Mouse (Mus musculus): ENCODE data around the gene Plcd1. TPM values are rescaled to one million over a fixed set of nuclear protein-coding genes. Genes with fewer than 3 reads are reported as not detected.

Plcd1 gene
- total and polyA plus RNA-seq, 3 experiments: 0.36 TPM; not detected in 2

- no peaks in the 10 kb centered on the region for H3K9me3 ChIP-seq (replicated peaks; ENCODE audit: insufficient read depth, low read length)
- H3K9ac ChIP-seq (ENCODE audit: control insufficient read depth, low read depth, low read length, poor library complexity, severe bottlenecking): no peak overlapping the region
- no peaks in the 10 kb centered on the region; a peak in 1 of 4 replicates for H3K27me3 ChIP-seq (ENCODE audit: control insufficient read depth in 1 of 2, insufficient read depth in 2 of 2, low read length in 2 of 2)
- no peaks in the 10 kb centered on the region for H3K79me2 ChIP-seq (ENCODE audit: control insufficient read depth, insufficient read depth, low read length, poor library complexity)
- 0 out of 4 replicates have a peak, but pooled peaks cover 0 to 5% of the 10 kb centered on the region in 2 experiments for H3K4me1 ChIP-seq (ENCODE audit: control insufficient read depth in 1 of 2, insufficient read depth in 2 of 2, low read length in 2 of 2)
- no peak overlapping the region for H3K4me3 ChIP-seq (ENCODE audit: control insufficient read depth in 1 of 2, insufficient read depth in 1 of 2, low read depth in 2 of 2, low read length in 2 of 2)
- no peak overlapping the region for H3K27ac ChIP-seq (ENCODE audit: control insufficient read depth, low read depth, low read length)
- no peak for DNase-seq (ENCODE audit: low read depth, low spot score)
- TF ChIP-seq MXI1 (IDR thresholded peaks at IDR 0.05; ENCODE audit: low read depth, low read length): no peak
- TF ChIP-seq EP300 (IDR thresholded peaks at IDR 0.05; ENCODE audit: low read depth in 1 of 2, low read length in 2 of 2): no peak
- TF ChIP-seq MYB (IDR thresholded peaks at IDR 0.05; ENCODE audit: low read depth, low read length): no peak
- no peak for TF ChIP-seq ELF1 (IDR thresholded peaks at IDR 0.05; ENCODE audit: low read depth, low read length)
- TF ChIP-seq ZMIZ1 (IDR thresholded peaks at IDR 0.05; ENCODE audit: low read depth, low read length): no peak
- TF ChIP-seq GABPA (IDR thresholded peaks at IDR 0.05; ENCODE audit: low read depth, low read length): no peak
- no peak for TF ChIP-seq NRF1 (IDR thresholded peaks at IDR 0.05; ENCODE audit: insufficient read depth, low read depth, low read length, poor library complexity, severe bottlenecking)
- no peak for TF ChIP-seq BHLHE40 (IDR thresholded peaks at IDR 0.05; ENCODE audit: borderline replicate concordance, low read depth, low read length)
- TF ChIP-seq MAX (IDR thresholded peaks at IDR 0.05; ENCODE audit: low read length): no peak
- no peak for TF ChIP-seq NELFE (IDR thresholded peaks at IDR 0.05; ENCODE audit: low read depth, low read length)
- no peak for TF ChIP-seq RCOR1 (IDR thresholded peaks at IDR 0.05; ENCODE audit: low read depth, low read length)
- TF ChIP-seq MAZ (IDR thresholded peaks at IDR 0.05; ENCODE audit: low read depth, low read length): no peak
- TF ChIP-seq GATA1 (IDR thresholded peaks at IDR 0.05; ENCODE audit: low read depth, low read length): no peak
- TF ChIP-seq TAL1 (IDR thresholded peaks at IDR 0.05; ENCODE audit: low read length): no peak
- no peak for TF ChIP-seq MEF2A (IDR thresholded peaks at IDR 0.05; ENCODE audit: extremely low read depth, insufficient replicate concordance, low read depth, low read length, poor library complexity, severe bottlenecking)
- TF ChIP-seq KAT2A (conservative IDR thresholded peaks at IDR 0.05; ENCODE audit: low read depth, low read length): no peak
- no peak for TF ChIP-seq USF2 (IDR thresholded peaks at IDR 0.05; ENCODE audit: borderline replicate concordance in 1 of 2, insufficient read depth in 1 of 2, low read depth in 1 of 2, low read length in 2 of 2)
- no peak for TF ChIP-seq ZNF384 (IDR thresholded peaks at IDR 0.05; ENCODE audit: low read depth, low read length)
- TF ChIP-seq POLR2AphosphoS2 (IDR thresholded peaks at IDR 0.05; ENCODE audit: low read length): no peak
- no peaks in the 10 kb centered on the region for H3K36me3 ChIP-seq (ENCODE audit: control insufficient read depth in 1 of 2, insufficient read depth in 2 of 2, low read length in 2 of 2)
Measured at GRCm38 (mm10) chr9:119091581-119092310, 1.6 kb downstream of the Plcd1 start.

GRCm38 (mm10) chr9:119090462-119090861, 2.8 kb downstream of the Plcd1 start:
- no peaks in the 10 kb centered on the region for H3K9me3 ChIP-seq (replicated peaks; ENCODE audit: insufficient read depth, low read length)
- no peaks in the 10 kb centered on the region for H3K79me2 ChIP-seq (ENCODE audit: control insufficient read depth, insufficient read depth, low read length, poor library complexity)
- H3K27ac ChIP-seq (ENCODE audit: control insufficient read depth, low read depth, low read length): no peak overlapping the region
- no peaks in the 10 kb centered on the region for H3K36me3 ChIP-seq (ENCODE audit: control insufficient read depth in 1 of 2, insufficient read depth in 2 of 2, low read length in 2 of 2)
- TF ChIP-seq RCOR1 (IDR thresholded peaks at IDR 0.05; ENCODE audit: low read depth, low read length) (no peak), TBP (IDR thresholded peaks at IDR 0.05; ENCODE audit: low read depth, low read length) (no peak), POLR2AphosphoS5 (IDR thresholded peaks at IDR 0.05; ENCODE audit: borderline replicate concordance, low read depth, low read length) (no peak), GABPA (IDR thresholded peaks at IDR 0.05; ENCODE audit: low read depth, low read length) (no peak), MYB (IDR thresholded peaks at IDR 0.05; ENCODE audit: low read depth, low read length) (no peak), MXI1 (IDR thresholded peaks at IDR 0.05; ENCODE audit: low read depth, low read length) (no peak), TCF12 (IDR thresholded peaks at IDR 0.05; ENCODE audit: low read depth, low read length) (no peak)
- no peak overlapping the region for H3K9ac ChIP-seq (ENCODE audit: control insufficient read depth, low read depth, low read length, poor library complexity, severe bottlenecking)
- no peaks in the 10 kb centered on the region; a peak in 1 of 4 replicates for H3K27me3 ChIP-seq (ENCODE audit: control insufficient read depth in 1 of 2, insufficient read depth in 2 of 2, low read length in 2 of 2)
- no peak overlapping the region for H3K4me3 ChIP-seq (ENCODE audit: control insufficient read depth in 1 of 2, insufficient read depth in 1 of 2, low read depth in 2 of 2, low read length in 2 of 2)
- no peak for DNase-seq (ENCODE audit: low read depth, low spot score)
- 0 out of 4 replicates have a peak, but pooled peaks cover 0 to 5% of the 10 kb centered on the region in 2 experiments for H3K4me1 ChIP-seq (ENCODE audit: control insufficient read depth in 1 of 2, insufficient read depth in 2 of 2, low read length in 2 of 2)

Data from MEL (cell line).